Mouse (Mus musculus) CH12.LX (cell line): ENCODE results near the gene Gm21190.
A peak's percentile ranks its signal among the peaks of the same experiment; 100 is the strongest.
"Not testable (repeated sequence)": the region's sequence is repeated elsewhere in the genome, so short reads cannot be mapped to it uniquely, and the experiment has no call there.

Experiments
- BHLHE40 ChIP-seq: IDR thresholded peaks from 2 replicates; pipeline ENCODE4 v1.6.1; 2011; ENCODE audit warnings: mild to moderate bottlenecking, low read depth, low read length, improper control_type of control experiment
- CHD1 ChIP-seq: IDR thresholded peaks from 2 replicates; pipeline ENCODE4 v1.6.1; 2012; ENCODE audit warnings: low read depth, low read length, improper control_type of control experiment, inconsistent platforms
- CTCF ChIP-seq, 2 experiments: IDR thresholded peaks in 1 of 2; conservative IDR thresholded peaks in 1 of 2; 2 replicates each; pipeline ENCODE4 v1.5.1; 2011 to 2012; ENCODE audit warnings: low read depth in 2 of 2, low read length in 2 of 2, improper control_type of control experiment in 1 of 2, inconsistent platforms in 1 of 2, mild to moderate bottlenecking in 1 of 2, moderate library complexity in 1 of 2
- HCFC1 ChIP-seq: IDR thresholded peaks from 2 replicates; pipeline ENCODE4 v1.6.1; 2012; ENCODE audit warnings: low read depth, mild to moderate bottlenecking, inconsistent platforms, low read length, improper control_type of control experiment
- JUND ChIP-seq: conservative IDR thresholded peaks from 2 replicates; pipeline ENCODE4 v1.6.1; 2011; ENCODE audit warnings: low read depth, low read length, improper control_type of control experiment
- MAFK ChIP-seq: IDR thresholded peaks from 2 replicates; pipeline ENCODE4 v1.6.1; 2011; ENCODE audit warnings: low read length, improper control_type of control experiment; ENCODE audit not compliant: insufficient replicate concordance
- MAX ChIP-seq: IDR thresholded peaks from 2 replicates; pipeline ENCODE4 v1.6.1; 2011; ENCODE audit warnings: low read length, improper control_type of control experiment
- POLR2A ChIP-seq: IDR thresholded peaks from 2 replicates; pipeline ENCODE4 v1.6.1; 2011; ENCODE audit warnings: low read depth, mild to moderate bottlenecking, improper control_type of control experiment, low read length
- TCF12 ChIP-seq: IDR thresholded peaks from 2 replicates; pipeline ENCODE4 v1.6.1; 2014; ENCODE audit warnings: low read depth, mild to moderate bottlenecking, inconsistent platforms, low read length, improper control_type of control experiment
- USF1 ChIP-seq: IDR thresholded peaks from 2 replicates; pipeline ENCODE4 v1.6.1; 2014; ENCODE audit warnings: low read depth, mild to moderate bottlenecking, inconsistent platforms, low read length, improper control_type of control experiment

GRCm38 (mm10) chr5:15508460-15509451 is 20.3 kb downstream of the Gm21190 start:
- TF ChIP-seq USF1, POLR2A, JUND, MAFK, HCFC1, CHD1, MAX, TCF12, BHLHE40: not testable (repeated sequence)
- peak; percentile 53 to 76; a peak in 3 of 4 replicates for TF ChIP-seq CTCF (conservative IDR thresholded peaks at IDR 0.05 in 1 of 2, IDR thresholded peaks at IDR 0.05 in 1 of 2; ENCODE audit: low read depth in 2 of 2, low read length in 2 of 2)
